Mouse (Mus musculus): ENCODE data around the gene Nabp1.

DNA sequence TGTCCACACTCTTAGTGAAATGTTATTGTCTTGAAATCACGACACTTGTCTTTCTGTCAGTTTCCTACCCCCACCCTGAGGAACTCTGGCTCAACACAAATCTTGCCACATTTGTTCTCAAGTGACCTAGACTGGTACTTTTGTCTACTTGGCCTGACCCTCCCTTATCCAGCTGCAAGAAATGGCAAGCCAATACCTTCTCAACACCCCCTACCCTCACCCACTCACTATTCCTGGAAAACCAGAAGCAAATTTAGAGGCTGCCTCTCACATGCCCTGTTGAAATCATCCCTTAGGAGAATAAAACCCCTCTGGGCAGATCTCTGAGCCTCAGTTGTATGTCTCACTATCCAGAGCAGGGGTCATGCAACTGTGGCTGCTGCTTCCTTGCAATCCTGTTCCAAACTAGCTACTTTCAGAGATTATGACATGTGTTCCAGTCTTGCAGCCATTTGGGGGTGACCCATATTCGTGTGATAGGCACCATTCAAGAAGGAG is 20.4 kb upstream of the Nabp1 start:
- TF ChIP-seq POLR2A (IDR thresholded peaks at IDR 0.05; ENCODE audit: borderline replicate concordance, low read depth, low read length): no peak
- no peak for TF ChIP-seq CTCF (IDR thresholded peaks at IDR 0.05; ENCODE audit: low read depth, low read length)

Measured in bone marrow macrophage, adult 2 months (primary cell).